Mouse (Mus musculus): ENCODE measurements around the gene Gm14408. TPM values are rescaled to one million over a fixed set of nuclear protein-coding genes. Genes with fewer than 3 reads are reported as not detected.
"Not testable (repeated sequence)": the region's sequence is repeated elsewhere in the genome, so short reads cannot be mapped to it uniquely, and the experiment has no call there.

Gm14408 gene
- not detected in 2 replicates for polyA plus RNA-seq (2015; fragmentation: Nextera tagmentation; extraction: Ambion mirVana)

- not testable (repeated sequence) for H3K4me1 ChIP-seq; ATAC-seq (replicated peaks); H3K36me3 ChIP-seq; H3K9ac ChIP-seq (replicated peaks); H3K27ac ChIP-seq (replicated peaks); H3K4me2 ChIP-seq (replicated peaks); H3K9me3 ChIP-seq; H3K4me3 ChIP-seq; H3K27me3 ChIP-seq
- 88% methylated on average over 1 of the region's 3 CpGs for WGBS
Measured at GRCm38 (mm10) chr2:176830840-176831239, at the start of gene Gm14408. Gm14408 (plus strand) TSS chr2:176831140.

GRCm38 (mm10) chr2:176798312-176798711 is 32.6 kb upstream of the Gm14408 start, which contains the start of gene Gm14295:
Gm14295 (plus strand) TSS chr2:176798612.
- WGBS = no CpG with 5 or more reads among the region's 6 CpGs
- ATAC-seq (replicated peaks); H3K9me3 ChIP-seq; H3K27me3 ChIP-seq; H3K36me3 ChIP-seq; H3K27ac ChIP-seq (replicated peaks); H3K4me1 ChIP-seq: not testable (repeated sequence)
- Histone ChIP-seq H3K9ac (replicated peaks) (peak within 1 kb of the TSS; percentile 32; the same call in 1 of the 2 replicates), H3K4me2 (replicated peaks) (peak within 1 kb of the TSS; percentile 35), H3K4me3 (peak within 1 kb of the TSS; percentile 43)

GRCm38 (mm10) chr2:176798785-176799184 is 32.2 kb upstream of the Gm14408 start:
- WGBS = 10% methylated on average over 15 of the region's 15 CpGs
- not testable (repeated sequence) for H3K36me3 ChIP-seq
- H3K4me2 ChIP-seq (replicated peaks) = peak overlapping the region; percentile 35

More at GRCm38 (mm10) chr2:176798785-176799184, 32.2 kb upstream of the Gm14408 start:
- H3K9me3 ChIP-seq; H3K4me1 ChIP-seq; H3K27me3 ChIP-seq; H3K27ac ChIP-seq (replicated peaks); ATAC-seq (replicated peaks): not testable (repeated sequence)
- peak overlapping the region; percentile 32; the same call in 1 of the 2 replicates for H3K9ac ChIP-seq (replicated peaks)
- peak overlapping the region; percentile 43 for H3K4me3 ChIP-seq

Other genes starting within 250 kb of the Gm14408 start
- 26.2 and 28.2 TPM in 2 replicates for gene Gm14308, start 194.8 kb upstream of the Gm14408 start, polyA plus RNA-seq (2015; fragmentation: Nextera tagmentation; extraction: Ambion mirVana)
- gene Zfp973, start 160.6 kb upstream of the Gm14408 start, polyA plus RNA-seq (2015; fragmentation: Nextera tagmentation; extraction: Ambion mirVana) = 8.0 and 8.4 TPM in 2 replicates
- gene Gm14305, start 122.8 kb upstream of the Gm14408 start, polyA plus RNA-seq (2015; fragmentation: Nextera tagmentation; extraction: Ambion mirVana) = 33.5 and 40.2 TPM in 2 replicates
- 7.3 and 8.2 TPM in 2 replicates for gene Gm14295, start 32.5 kb upstream of the Gm14408 start, polyA plus RNA-seq (2015; fragmentation: Nextera tagmentation; extraction: Ambion mirVana)
- gene Gm14296, start 96.7 kb downstream of the Gm14408 start, polyA plus RNA-seq (2015; fragmentation: Nextera tagmentation; extraction: Ambion mirVana) = 13.5 and 14.7 TPM in 2 replicates
- gene Gm14419, start 169.8 kb downstream of the Gm14408 start, polyA plus RNA-seq (2015; fragmentation: Nextera tagmentation; extraction: Ambion mirVana) = 6.0 and 9.2 TPM in 2 replicates
- not detected in 2 replicates for gene Gm14401, start 243.2 kb downstream of the Gm14408 start, polyA plus RNA-seq (2015; fragmentation: Nextera tagmentation; extraction: Ambion mirVana)

All from forebrain, embryonic 15.5 days (tissue).